Comparison of ENCODE assay signal across 11 mouse cellular contexts in genomic region chr10:74929578-74929977, GRCm38 (mm10). TPM values are rescaled to one million over a fixed set of nuclear protein-coding genes. Genes with fewer than 3 reads are reported as not detected.
A peak's percentile ranks its signal among the peaks of the same experiment; 100 is the strongest.
DNase-seq lines count a peak whose midpoint lies in the region; ATAC-seq and TF ChIP-seq lines count a peak whose summit lies in the region.
"Had no signal": no experiment of that assay in that cellular context is flagged by ENCODE, and none has a peak within 500 bp of the region (broad histone marks: within the 10 kb centered on the region; RNA-seq: fewer than 3 reads in every experiment).

No protein-coding gene starts in this region.

- no peak for ATAC-seq in forebrain, embryonic 16.5 days
- ATAC-seq in liver, embryonic 12.5 days: no peak
- 0 out of 2 replicates have a peak, but pooled peaks have one; percentile 18 for ATAC-seq in megakaryocyte progenitor cell, adult 5-6 weeks (replicated peaks; ENCODE audit: poor library complexity)

- no peak for TF ChIP-seq POLR2A in liver, adult 2 months (IDR thresholded peaks at IDR 0.05; ENCODE audit: extremely low read depth, insufficient read depth, low read length)

- H3K9me3 ChIP-seq in forebrain, embryonic 10.5 days: no peaks in the 10 kb centered on the region
- H3K9me3 ChIP-seq in forebrain, embryonic 16.5 days (ENCODE audit: control insufficient read depth, low read length): no peaks in the 10 kb centered on the region
- no peaks in the 10 kb centered on the region for H3K9me3 ChIP-seq in liver, embryonic 12.5 days (replicated peaks)
- H3K9me3 ChIP-seq: neural tube, embryonic 13.5 days had no signal

- no peaks in the 10 kb centered on the region for H3K79me2 ChIP-seq in liver, adult 2 months (ENCODE audit: control insufficient read depth, insufficient read depth, low read length)

- H3K9ac ChIP-seq in forebrain, embryonic 16.5 days (replicated peaks; ENCODE audit: low read depth, low read length): no peak overlapping the region
- H3K9ac ChIP-seq in liver, adult 2 months (ENCODE audit: low read depth, low read length): no peak overlapping the region
- H3K9ac ChIP-seq in liver, embryonic 12.5 days: no peak overlapping the region
- H3K9ac ChIP-seq: neural tube, embryonic 13.5 days had no signal

- H3K27ac ChIP-seq in forebrain, embryonic 10.5 days: no peak overlapping the region
- no peak overlapping the region for H3K27ac ChIP-seq in forebrain, embryonic 16.5 days (ENCODE audit: low read length)
- no peak overlapping the region for H3K27ac ChIP-seq in liver, adult 2 months (replicated peaks; ENCODE audit: insufficient read depth, low read depth, low read length)
- no peak overlapping the region for H3K27ac ChIP-seq in liver, embryonic 12.5 days
- H3K27ac ChIP-seq: neural tube, embryonic 13.5 days had no signal

- no peak overlapping the region for H3K4me3 ChIP-seq in forebrain, embryonic 10.5 days
- no peak overlapping the region for H3K4me3 ChIP-seq in forebrain, embryonic 16.5 days (replicated peaks; ENCODE audit: low read length)
- H3K4me3 ChIP-seq in liver, adult 2 months (ENCODE audit: insufficient read depth, low read depth, low read length): no peak overlapping the region
- H3K4me3 ChIP-seq in liver, embryonic 12.5 days: no peak overlapping the region
- H3K4me3 ChIP-seq: neural tube, embryonic 13.5 days had no signal

- WGBS in forebrain, embryonic 10.5 days: 80% methylated on average over 6 of the region's 6 CpGs
- 78% methylated on average over 6 of the region's 6 CpGs for WGBS in forebrain, embryonic 16.5 days
- WGBS in liver, adult 2 months: 64% methylated on average over 6 of the region's 6 CpGs
- 52% methylated on average over 6 of the region's 6 CpGs for WGBS in liver, embryonic 12.5 days (ENCODE audit: insufficient replicate concordance)

- no peak overlapping the region for H3K4me2 ChIP-seq in forebrain, embryonic 16.5 days (ENCODE audit: low read length)
- H3K4me2 ChIP-seq in liver, embryonic 12.5 days: no peak overlapping the region
- H3K4me2 ChIP-seq: neural tube, embryonic 13.5 days had no signal

- TF ChIP-seq CTCF in liver, adult 2 months (IDR thresholded peaks at IDR 0.05; ENCODE audit: low read depth, low read length): peak; percentile 55

- no peaks in the 10 kb centered on the region for H3K36me3 ChIP-seq in forebrain, embryonic 10.5 days (replicated peaks)
- H3K36me3 ChIP-seq in forebrain, embryonic 16.5 days (ENCODE audit: control insufficient read depth, insufficient read depth): no peaks in the 10 kb centered on the region
- H3K36me3 ChIP-seq in liver, adult 2 months (ENCODE audit: control insufficient read depth, insufficient read depth, low read length): no peaks in the 10 kb centered on the region
- H3K36me3 ChIP-seq in liver, embryonic 12.5 days: no peaks in the 10 kb centered on the region
- H3K36me3 ChIP-seq: neural tube, embryonic 13.5 days had no signal

- no peaks in the 10 kb centered on the region for H3K27me3 ChIP-seq in forebrain, embryonic 10.5 days (ENCODE audit: poor library complexity, severe bottlenecking)
- no peaks in the 10 kb centered on the region for H3K27me3 ChIP-seq in forebrain, embryonic 16.5 days (replicated peaks; ENCODE audit: control insufficient read depth, insufficient read depth, low read length)
- no peaks in the 10 kb centered on the region for H3K27me3 ChIP-seq in liver, adult 2 months (ENCODE audit: control insufficient read depth, insufficient read depth, low read length)
- H3K27me3 ChIP-seq in liver, embryonic 12.5 days (replicated peaks): no peaks in the 10 kb centered on the region; the same call in 1 of the 2 replicates
- H3K27me3 ChIP-seq: neural tube, embryonic 13.5 days had no signal

- peaks cover 7% of the 10 kb centered on the region for H3K4me1 ChIP-seq in forebrain, embryonic 10.5 days
- H3K4me1 ChIP-seq in forebrain, embryonic 16.5 days (replicated peaks; ENCODE audit: control insufficient read depth, insufficient read depth, low read length): peaks cover 14% of the 10 kb centered on the region
- peaks cover 2% of the 10 kb centered on the region; the same call in 1 of the 2 replicates for H3K4me1 ChIP-seq in liver, adult 2 months (ENCODE audit: control insufficient read depth, insufficient read depth, low read length)
- 0 out of 2 replicates have a peak, but pooled peaks cover 2% of the 10 kb centered on the region for H3K4me1 ChIP-seq in liver, embryonic 12.5 days

- peak; percentile 12 for DNase-seq in forebrain, embryonic 10.5 days (ENCODE audit: extremely low spot score, low spot score)
- DNase-seq in liver, adult 2 months (ENCODE audit: extremely low read depth, low read depth, low spot score): no peak
- peak; percentile 67 for DNase-seq in MN1 (ENCODE audit: low spot score)
- no peak for DNase-seq in ovary, postnatal 14 days (ENCODE audit: low spot score)
- DNase-seq in left cerebral cortex, adult 11 months (ENCODE audit: low spot score): no peak
- DNase-seq: adrenal gland, postnatal 14 days; gastrocnemius, postnatal 10 days had no signal

RNA-seq across cellular contexts. Expression of gene Gnaz, which starts 37.4 kb away (rescaled TPM):
- polyA plus RNA-seq in forebrain, embryonic 10.5 days (2016; fragmentation: Nextera tagmentation; extraction: Ambion mirVana): 5.2 and 5.9 TPM in 2 replicates
- polyA plus RNA-seq in forebrain, embryonic 16.5 days (2015; fragmentation: Nextera tagmentation; extraction: Ambion mirVana): 43.9 and 54.3 TPM in 2 replicates
- 0.07 and 0.09 TPM in 2 replicates for total RNA-seq in liver, adult 2 months (2014; rRNA removed)
- 0.14 TPM in 1 of 2 replicates, not detected in the other for polyA plus RNA-seq in liver, adult 2 months (2012; rRNA removed)
- polyA plus RNA-seq in liver, embryonic 12.5 days (2016; fragmentation: Nextera tagmentation; extraction: Ambion mirVana): 9.0 and 9.6 TPM in 2 replicates
- total RNA-seq in megakaryocyte progenitor cell, adult 5-6 weeks (2015): 0.17 TPM in 1 of 2 replicates, not detected in the other
- total RNA-seq in megakaryocyte progenitor cell, adult 5-6 weeks (2017): 0.12 and 0.27 TPM in 2 replicates

Comparison
In these comparisons a context has a peak if more than half of its experiments do, and no peak if none do; other contexts are left out.
1. DNase-seq: peak in forebrain, embryonic 10.5 days (single experiment) and MN1 (single experiment); none in liver, adult 2 months (single experiment), ovary, postnatal 14 days (single experiment) and left cerebral cortex, adult 11 months (single experiment).